Mouse (Mus musculus) midbrain, embryonic 16.5 days (tissue): ENCODE data around the gene Ror2. TPM values are rescaled to one million over a fixed set of nuclear protein-coding genes. Genes with fewer than 3 reads are reported as not detected.
A peak's percentile ranks its signal among the peaks of the same experiment; 100 is the strongest.

Experiments used
- ATAC-seq: fragments of 200-750 bp; cut with Nextera tagmentation; 2 replicates; pipeline ENCODE4 v1.8.0; 2017; ENCODE audit warnings: moderate TSS enrichment
- H3K27ac ChIP-seq: fragments of 300-500 bp; sonication (generic); 2 replicates; pipeline ENCODE4 v1.5.1; 2014; ENCODE audit warnings: mild to moderate bottlenecking, low read length, mixed read lengths
- H3K27me3 ChIP-seq: fragments of 300-500 bp; sonication (generic); 2 replicates; pipeline ENCODE4 v1.6.1; 2014; ENCODE audit warnings: low read depth, low read length, mixed read lengths; ENCODE audit not compliant: control insufficient read depth, insufficient read depth
- H3K36me3 ChIP-seq: fragments of 300-500 bp; sonication (generic); 2 replicates; pipeline ENCODE4 v1.6.1; 2014; ENCODE audit warnings: mild to moderate bottlenecking, low read length, moderate library complexity, mixed read lengths; ENCODE audit not compliant: control insufficient read depth, insufficient read depth
- H3K4me1 ChIP-seq: fragments of 300-500 bp; sonication (generic); 2 replicates; pipeline ENCODE4 v1.6.1; 2014; ENCODE audit warnings: mild to moderate bottlenecking, low read length, mixed read lengths; ENCODE audit not compliant: control insufficient read depth, insufficient read depth
- H3K4me2 ChIP-seq: fragments of 300-500 bp; sonication (generic); 2 replicates; pipeline ENCODE4 v1.6.1; 2014; ENCODE audit warnings: mild to moderate bottlenecking, low read length, mixed read lengths
- H3K4me3 ChIP-seq: fragments of 300-500 bp; sonication (generic); 2 replicates; pipeline ENCODE4 v1.5.1; 2014; ENCODE audit warnings: low read depth, mild to moderate bottlenecking, low read length, moderate library complexity, mixed read lengths
- H3K9ac ChIP-seq: fragments of 300-500 bp; sonication (generic); 2 replicates; pipeline ENCODE4 v1.6.1; 2014; ENCODE audit warnings: low read depth, low read length, mixed read lengths
- H3K9me3 ChIP-seq: fragments of 300-500 bp; sonication (generic); replicated peaks from 2 replicates; pipeline ENCODE4 v1.6.1; 2014; ENCODE audit warnings: mild to moderate bottlenecking, low read length, mixed read lengths; ENCODE audit not compliant: control insufficient read depth, poor library complexity, severe bottlenecking
- WGBS: fragments of 180-500 bp; shearing (Covaris S2); extraction: QIAGEN DNeasy Blood & Tissue Kit; methylation state at CpG from one replicate; pipeline ENCODE4 v1.1.7; 2014; 5-methylcytosine and 5-hydroxymethylcytosine counted together
- polyA plus RNA-seq: library from polyadenylated mRNA; unstranded; fragments of >200 nt; fragmentation: Nextera tagmentation; extraction: Ambion mirVana; gene quantifications from 2 replicates; pipeline ENCODE4 v1.2.1, GENCODE M21; 2015

Ror2 gene
- polyA plus RNA-seq, 1 experiment from 2014 or later: 2.4 TPM

- Histone ChIP-seq H3K36me3 (no peaks in the 10 kb centered on the region), H3K4me1 (peaks cover 6% of the 10 kb centered on the region; the same call in 1 of the 2 replicates), H3K9ac (peak overlapping the region; percentile 12; the same call in 1 of the 2 replicates), H3K4me2 (peak overlapping the region; percentile 39), H3K4me3 (peak overlapping the region; percentile 15), H3K27me3 (no peaks in the 10 kb centered on the region), H3K9me3 (no peaks in the 10 kb centered on the region), H3K27ac (no peak overlapping the region)
- WGBS: 4% methylated on average over 15 of the region's 15 CpGs
- peak; percentile 64; the same call in 1 of the 2 replicates for ATAC-seq
Observed at GRCm38 (mm10) chr13:53309661-53310160, 23.8 kb upstream of the Ror2 start.

DNA sequence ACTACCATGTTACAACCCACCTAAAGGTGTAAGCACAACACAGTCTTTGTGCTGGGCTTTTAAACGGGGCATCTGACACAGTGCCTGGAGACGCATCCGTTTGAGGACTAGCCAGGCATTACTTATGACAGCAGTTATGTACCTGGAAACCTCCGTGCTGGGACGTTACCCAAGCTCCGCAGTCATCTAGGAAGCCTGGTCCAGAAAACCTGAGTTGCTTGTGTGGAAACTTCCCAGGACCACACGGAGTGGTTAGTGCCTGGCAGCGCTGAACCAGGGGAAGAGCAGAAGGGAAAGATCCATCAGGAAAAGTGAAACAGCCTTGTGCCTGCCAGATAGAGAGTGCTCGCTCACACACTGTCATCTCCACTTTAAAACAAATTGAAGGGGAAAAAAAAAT, 23.2 kb upstream of the Ror2 start:
- H3K9ac ChIP-seq: no peak overlapping the region; the same call in 1 of the 2 replicates
- H3K4me1 ChIP-seq: peaks cover 6% of the 10 kb centered on the region; the same call in 1 of the 2 replicates
- no peak overlapping the region for H3K27ac ChIP-seq
- H3K4me2 ChIP-seq: no peak overlapping the region; the same call in 1 of the 2 replicates
- WGBS: 61% methylated on average over 9 of the region's 9 CpGs
- ATAC-seq: no peak
- H3K9me3 ChIP-seq: no peaks in the 10 kb centered on the region
- no peaks in the 10 kb centered on the region for H3K27me3 ChIP-seq
- H3K36me3 ChIP-seq: no peaks in the 10 kb centered on the region
- no peak overlapping the region for H3K4me3 ChIP-seq

DNA sequence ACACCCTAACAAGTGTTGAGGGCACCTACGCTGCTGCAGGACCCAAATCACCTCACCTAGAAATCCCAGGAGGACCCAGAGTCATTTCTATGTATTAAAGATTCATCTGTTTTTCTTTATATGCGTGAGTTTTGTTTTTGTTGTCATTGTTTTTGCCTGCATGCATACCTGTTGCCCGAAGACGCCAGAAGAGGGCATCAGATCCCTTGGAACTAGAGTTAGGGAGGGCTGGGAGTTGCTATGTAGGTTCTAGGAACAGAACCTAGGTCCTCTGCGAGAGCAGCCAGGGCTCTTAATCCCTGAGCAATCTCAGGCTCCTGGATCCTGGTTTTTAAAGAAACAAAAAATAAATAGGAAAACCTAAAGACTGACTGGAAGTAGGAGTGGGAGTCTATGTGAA, 20.9 kb upstream of the Ror2 start:
- no peaks in the 10 kb centered on the region for H3K36me3 ChIP-seq
- H3K27me3 ChIP-seq: no peaks in the 10 kb centered on the region
- no peak overlapping the region for H3K4me3 ChIP-seq
- no peak for ATAC-seq
- no peaks in the 10 kb centered on the region for H3K9me3 ChIP-seq
- H3K27ac ChIP-seq: no peak overlapping the region
- no peak overlapping the region for H3K9ac ChIP-seq
- peaks cover 6% of the 10 kb centered on the region; the same call in 1 of the 2 replicates for H3K4me1 ChIP-seq
- 63% methylated on average over 5 of the region's 5 CpGs for WGBS
- H3K4me2 ChIP-seq: no peak overlapping the region

GRCm38 (mm10) chr13:53305256-53305655, 19.3 kb upstream of the Ror2 start:
- no peak for ATAC-seq
- Histone ChIP-seq H3K4me3 (no peak overlapping the region), H3K27ac (no peak overlapping the region), H3K9ac (no peak overlapping the region), H3K36me3 (no peaks in the 10 kb centered on the region), H3K4me1 (peaks cover 6% of the 10 kb centered on the region; the same call in 1 of the 2 replicates), H3K9me3 (no peaks in the 10 kb centered on the region), H3K27me3 (no peaks in the 10 kb centered on the region), H3K4me2 (no peak overlapping the region)
- 92% methylated on average over 8 of the region's 8 CpGs for WGBS

DNA sequence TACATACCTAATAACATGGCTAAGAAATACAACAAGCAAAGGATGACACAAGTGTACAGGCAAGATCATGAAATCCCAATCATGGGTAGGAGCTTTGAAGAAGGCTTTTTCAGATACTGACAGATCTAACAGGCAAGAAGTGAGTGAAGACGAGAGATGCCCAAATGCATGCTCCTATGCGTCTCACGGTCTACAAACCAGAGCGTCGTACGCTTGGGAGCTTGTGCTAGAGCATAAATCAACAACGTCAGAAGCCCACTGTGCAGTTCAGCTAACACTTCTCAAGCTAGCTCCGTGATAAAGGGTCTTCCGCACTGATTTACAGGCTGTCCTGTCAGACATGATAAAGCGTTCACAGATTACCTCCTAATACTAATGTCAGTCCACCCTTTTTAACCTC, 16.8 kb upstream of the Ror2 start:
- no peak overlapping the region for H3K9ac ChIP-seq
- 57% methylated on average over 10 of the region's 10 CpGs for whole genome bisulfite sequencing
- ATAC-seq: no peak
- H3K27me3 ChIP-seq: no peaks in the 10 kb centered on the region
- H3K36me3 ChIP-seq: no peaks in the 10 kb centered on the region
- no peak overlapping the region for H3K4me2 ChIP-seq
- no peaks in the 10 kb centered on the region; the same call in 1 of the 2 replicates for H3K4me1 ChIP-seq
- H3K4me3 ChIP-seq: no peak overlapping the region
- no peaks in the 10 kb centered on the region for H3K9me3 ChIP-seq
- H3K27ac ChIP-seq: no peak overlapping the region

DNA sequence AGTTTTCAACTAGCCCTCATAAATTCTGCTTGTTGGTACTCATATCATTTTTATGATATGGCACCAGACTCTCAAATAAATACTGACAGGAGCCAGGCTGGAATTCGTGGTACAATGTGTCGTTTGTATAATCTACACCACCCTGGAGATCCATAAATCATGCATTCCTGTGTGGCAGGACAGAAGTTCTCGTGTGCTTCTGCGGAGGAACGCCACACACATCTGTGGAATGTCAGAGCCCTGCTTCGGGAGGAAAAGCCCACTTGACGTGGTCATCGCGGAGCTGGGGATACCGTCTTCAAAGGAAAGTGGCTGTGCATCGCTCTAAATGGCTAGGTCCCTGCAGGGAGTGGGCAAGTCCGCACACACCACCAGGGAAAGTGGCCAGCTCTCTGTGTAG, 7.1 kb upstream of the Ror2 start:
- 83% methylated on average over 12 of the region's 12 CpGs for WGBS
- no peaks in the 10 kb centered on the region for H3K27me3 ChIP-seq
- no peak for ATAC-seq
- H3K27ac ChIP-seq: no peak overlapping the region
- no peaks in the 10 kb centered on the region; the same call in 1 of the 2 replicates for H3K4me1 ChIP-seq
- no peaks in the 10 kb centered on the region for H3K9me3 ChIP-seq
- no peaks in the 10 kb centered on the region for H3K36me3 ChIP-seq
- H3K9ac ChIP-seq: no peak overlapping the region
- no peak overlapping the region for H3K4me2 ChIP-seq
- no peak overlapping the region for H3K4me3 ChIP-seq

DNA sequence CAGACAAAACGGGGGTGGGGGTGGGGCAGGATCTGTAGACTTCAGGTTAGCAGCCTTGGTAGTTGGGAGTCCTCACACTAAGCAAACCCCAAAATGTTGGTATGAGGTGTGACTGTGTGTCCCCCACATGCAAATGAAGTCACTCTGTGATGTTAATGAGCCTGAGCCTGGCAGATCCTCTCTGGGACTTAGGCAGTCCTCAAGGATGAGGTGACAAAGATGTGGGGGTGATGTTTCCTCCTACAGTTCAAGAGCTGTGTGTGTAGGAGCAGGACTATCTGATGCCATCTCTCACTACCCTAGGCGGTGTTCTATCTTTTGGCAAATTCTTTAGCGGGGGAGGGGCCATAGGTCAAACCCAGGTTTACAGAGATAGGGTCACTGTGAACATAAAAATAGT, 6.3 kb upstream of the Ror2 start:
- H3K9me3 ChIP-seq: no peaks in the 10 kb centered on the region
- H3K4me2 ChIP-seq: no peak overlapping the region
- WGBS: 48% methylated on average over 3 of the region's 3 CpGs
- no peak overlapping the region for H3K27ac ChIP-seq
- no peaks in the 10 kb centered on the region for H3K4me1 ChIP-seq
- no peak overlapping the region for H3K4me3 ChIP-seq
- no peaks in the 10 kb centered on the region for H3K36me3 ChIP-seq
- no peak for ATAC-seq
- H3K27me3 ChIP-seq: no peaks in the 10 kb centered on the region
- no peak overlapping the region for H3K9ac ChIP-seq

DNA sequence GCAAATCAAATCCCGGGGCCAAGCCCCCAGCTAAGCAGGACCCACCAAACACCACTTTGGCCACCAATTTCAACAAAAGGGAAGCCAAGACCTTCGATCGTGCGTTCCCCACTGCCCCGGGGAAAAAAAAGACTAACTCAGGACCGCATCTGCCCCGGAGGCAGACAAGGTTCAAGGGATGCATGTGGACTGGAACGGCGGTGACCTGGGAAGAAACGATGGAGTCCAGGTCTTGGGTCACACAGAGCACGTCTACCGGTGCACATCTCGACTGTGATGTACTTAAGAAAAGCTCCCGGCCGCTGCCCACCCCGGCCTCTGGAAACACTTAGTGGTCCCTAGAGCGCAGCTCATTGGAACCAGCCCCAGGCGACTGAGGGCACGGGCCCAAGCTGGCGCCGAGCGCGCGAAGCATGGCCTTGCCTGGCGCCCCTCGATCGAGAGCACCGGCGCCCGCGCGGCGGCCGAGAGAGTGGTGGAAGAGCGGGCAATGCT, 616 bp downstream of the Ror2 start:
- no peak; the same call in 1 of the 2 replicates for ATAC-seq
- H3K4me2 ChIP-seq: peak overlapping the region; percentile 68
- H3K27ac ChIP-seq: no peak overlapping the region
- peaks cover 17% of the 10 kb centered on the region for H3K27me3 ChIP-seq
- H3K9ac ChIP-seq: peak overlapping the region; percentile 61
- no peaks in the 10 kb centered on the region for H3K36me3 ChIP-seq
- peaks cover 7% of the 10 kb centered on the region; the same call in 1 of the 2 replicates for H3K4me1 ChIP-seq
- 1% methylated on average over 32 of the region's 35 CpGs for WGBS
- no peaks in the 10 kb centered on the region for H3K9me3 ChIP-seq
- H3K4me3 ChIP-seq: peak overlapping the region; percentile 41

- no peak overlapping the region for H3K27ac ChIP-seq
- H3K27me3 ChIP-seq: peaks cover 17% of the 10 kb centered on the region
- no peak overlapping the region for H3K9ac ChIP-seq
- no peaks in the 10 kb centered on the region for H3K9me3 ChIP-seq
- peak overlapping the region; percentile 68 for H3K4me2 ChIP-seq
- ATAC-seq: no peak
- WGBS: 2% methylated on average over 17 of the region's 17 CpGs
- H3K4me1 ChIP-seq: peaks cover 7% of the 10 kb centered on the region; the same call in 1 of the 2 replicates
- H3K36me3 ChIP-seq: no peaks in the 10 kb centered on the region
- H3K4me3 ChIP-seq: peak overlapping the region; percentile 41
Observed at GRCm38 (mm10) chr13:53284740-53285191, 1.2 kb downstream of the Ror2 start.
